Mouse (Mus musculus): ENCODE measurements around the gene Suds3.

Suds3 gene

DNA sequence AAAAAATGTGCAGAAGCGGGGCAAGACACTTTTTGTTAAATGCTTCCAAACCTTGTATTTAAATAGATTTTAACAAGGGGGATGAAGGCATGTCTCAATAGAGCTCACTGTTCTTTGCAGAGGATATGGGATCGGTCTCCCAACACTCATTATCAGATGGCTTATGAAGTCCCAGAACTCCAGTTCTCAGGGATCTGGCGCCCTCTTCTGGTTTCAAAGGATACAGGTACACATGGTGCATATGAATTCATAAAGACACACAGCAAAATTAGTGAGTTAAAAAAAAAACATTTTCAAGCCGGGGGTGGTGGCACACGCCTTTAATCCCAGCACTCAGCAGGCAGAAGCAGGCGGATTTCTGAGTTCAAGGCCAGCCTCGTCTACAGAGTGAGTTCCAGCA is 2.6 kb downstream of the Suds3 start:
- DNase-seq (ENCODE audit: extremely low read depth, low read depth), result no peak

DNA sequence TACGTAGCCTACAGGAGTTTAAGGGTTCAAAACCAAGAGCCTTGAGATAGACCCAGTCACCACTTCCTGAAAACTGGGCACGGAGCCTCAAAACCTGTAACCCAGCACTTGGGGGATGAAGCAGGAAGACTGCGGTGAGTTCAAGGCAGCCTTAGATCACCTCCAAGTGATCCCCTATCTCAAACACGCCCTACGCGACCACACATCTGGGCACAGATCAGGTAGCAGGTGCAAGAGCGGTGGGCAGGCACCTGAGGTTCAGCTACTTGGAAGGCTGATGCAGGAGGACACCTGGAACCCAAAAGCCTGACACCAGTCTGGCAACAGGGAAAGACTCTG is 4.2 kb downstream of the Suds3 start:
- no peak for DNase-seq (ENCODE audit: extremely low read depth, low read depth)

DNA sequence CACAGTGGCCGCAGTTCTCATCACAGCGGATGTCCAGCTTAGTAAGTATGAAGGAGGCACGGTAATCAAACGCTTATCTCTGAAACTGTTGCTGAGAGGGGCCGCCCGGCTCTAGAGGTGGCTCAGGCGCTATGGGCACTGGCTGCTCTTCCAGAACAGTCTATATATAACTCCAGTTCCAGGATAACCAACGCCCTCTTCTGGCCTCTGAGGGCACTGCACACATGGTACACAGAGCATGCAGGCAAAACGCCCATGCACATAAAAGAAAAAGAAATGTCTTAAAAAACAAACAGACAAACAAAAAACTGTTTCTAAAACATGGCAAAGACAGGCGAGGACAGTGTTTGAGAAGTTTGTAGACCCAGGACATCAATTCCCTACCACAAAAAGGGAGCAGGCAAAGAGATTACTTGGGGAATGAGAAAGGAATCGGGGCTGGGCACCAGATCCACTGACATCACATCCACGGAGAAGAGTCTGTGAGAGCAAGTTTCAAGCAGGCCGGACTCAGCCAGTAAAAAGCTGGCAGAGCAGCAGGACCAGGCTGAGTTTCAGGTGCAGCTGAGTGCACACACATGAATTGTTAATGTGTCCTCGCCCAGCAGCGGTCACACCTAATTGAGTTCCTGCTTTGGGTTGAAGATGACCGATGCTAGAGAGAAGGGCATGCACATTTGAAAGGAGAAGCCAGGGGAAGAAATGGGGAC is 4.7 kb downstream of the Suds3 start:
- no peak for DNase-seq (ENCODE audit: extremely low read depth, low read depth)

DNA sequence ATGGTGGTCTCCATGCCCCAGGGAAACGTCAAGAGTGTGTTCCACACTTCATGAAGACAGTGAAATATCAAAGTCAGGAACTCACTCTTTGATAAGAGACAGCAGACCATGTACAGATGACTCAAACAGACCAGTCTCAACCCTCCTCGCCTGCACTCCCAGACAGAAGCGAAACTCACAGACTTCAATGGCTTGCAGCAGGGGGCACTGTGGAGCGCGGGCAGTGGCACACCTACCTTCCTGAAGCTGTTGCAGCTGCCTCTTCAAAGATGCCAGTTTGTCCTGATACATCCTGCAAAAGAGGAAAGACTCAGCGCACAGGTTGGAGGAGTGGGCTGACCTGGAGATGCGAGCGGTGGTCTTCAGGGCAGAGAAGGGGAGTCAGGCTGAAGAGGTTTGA is 6.4 kb downstream of the Suds3 start:
- DNase-seq (ENCODE audit: extremely low read depth, low read depth), result no peak

DNA sequence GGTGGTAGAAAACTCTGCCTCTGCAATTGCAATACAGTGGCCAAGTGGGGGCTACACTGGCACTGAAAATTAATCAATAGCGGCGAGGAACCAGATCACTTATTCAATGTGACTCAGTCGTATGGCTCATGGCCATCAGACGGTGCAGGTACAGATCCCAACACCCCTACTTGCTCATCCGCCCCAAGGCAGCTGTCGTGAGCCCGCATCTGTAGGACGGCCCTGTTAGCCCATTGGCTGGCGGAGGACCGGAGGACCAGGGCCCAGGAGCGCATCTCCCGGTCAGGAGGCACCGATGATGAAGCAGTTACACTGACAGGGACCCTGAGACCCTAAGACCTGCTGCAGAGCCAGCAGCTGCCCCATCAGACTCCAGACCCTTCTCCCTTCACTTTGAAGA is 7.2 kb downstream of the Suds3 start:
- DNase-seq (ENCODE audit: extremely low read depth, low read depth), result no peak

DNA sequence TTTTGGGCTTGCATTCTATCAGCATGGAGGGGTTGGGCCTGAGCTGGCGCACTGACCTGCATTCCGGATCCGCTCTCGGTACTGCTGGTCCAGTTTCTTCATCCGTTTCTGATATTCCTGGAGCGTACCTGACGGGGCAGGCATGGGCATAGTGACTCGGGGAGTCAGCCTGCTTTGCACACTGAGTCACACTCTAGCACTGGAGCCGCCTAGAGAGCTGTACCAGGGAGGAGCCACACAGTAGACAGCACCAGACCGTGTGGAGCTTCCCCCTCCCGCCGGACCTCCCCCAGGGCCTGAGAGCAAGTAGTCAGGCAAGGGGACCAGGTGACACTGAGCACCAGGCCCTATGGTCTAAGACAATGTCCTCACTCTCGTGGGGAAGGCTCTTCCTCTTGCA is 7.6 kb downstream of the Suds3 start:
- DNase-seq (ENCODE audit: extremely low read depth, low read depth), result no peak

DNA sequence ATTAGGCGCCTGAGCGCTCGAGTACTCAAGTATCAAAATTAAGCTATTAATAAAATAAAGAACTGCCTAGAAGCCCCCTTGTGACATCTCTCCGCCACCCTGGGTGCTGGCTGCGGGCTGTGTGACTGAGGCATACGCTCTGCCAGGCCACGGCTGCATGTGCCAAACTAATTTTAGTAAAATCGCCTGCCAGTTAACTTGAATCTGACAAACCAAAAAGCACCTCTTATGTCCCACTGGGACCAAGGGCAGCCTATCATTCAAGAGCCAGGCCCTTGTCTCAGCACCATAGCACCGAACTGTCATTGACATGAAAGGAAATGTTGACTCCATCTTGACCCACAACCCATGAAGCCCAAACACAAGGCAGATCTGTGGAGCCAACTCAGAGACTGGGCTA is 10.2 kb downstream of the Suds3 start:
- no peak for DNase-seq (ENCODE audit: extremely low read depth, low read depth)

DNA sequence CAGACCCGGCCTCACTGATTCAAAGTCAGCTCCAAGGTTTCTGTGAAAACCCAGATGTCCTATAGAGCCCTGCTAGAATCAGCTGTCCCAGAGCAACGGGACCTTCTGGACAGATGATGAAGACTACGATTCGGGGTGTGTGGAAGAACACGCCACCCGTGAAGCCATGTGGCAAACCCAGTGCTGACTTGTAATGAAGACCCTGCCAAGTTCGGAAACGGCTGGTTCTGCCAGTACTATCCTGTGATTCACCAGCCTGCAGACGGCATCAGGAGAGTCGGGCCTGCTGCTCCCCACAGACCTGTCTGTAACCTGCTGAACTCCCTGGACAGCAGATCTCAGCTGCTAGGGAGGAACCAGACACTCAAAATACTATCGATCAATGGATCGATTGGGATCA is 11.6 kb downstream of the Suds3 start:
- no peak for DNase-seq (ENCODE audit: extremely low read depth, low read depth)

DNA sequence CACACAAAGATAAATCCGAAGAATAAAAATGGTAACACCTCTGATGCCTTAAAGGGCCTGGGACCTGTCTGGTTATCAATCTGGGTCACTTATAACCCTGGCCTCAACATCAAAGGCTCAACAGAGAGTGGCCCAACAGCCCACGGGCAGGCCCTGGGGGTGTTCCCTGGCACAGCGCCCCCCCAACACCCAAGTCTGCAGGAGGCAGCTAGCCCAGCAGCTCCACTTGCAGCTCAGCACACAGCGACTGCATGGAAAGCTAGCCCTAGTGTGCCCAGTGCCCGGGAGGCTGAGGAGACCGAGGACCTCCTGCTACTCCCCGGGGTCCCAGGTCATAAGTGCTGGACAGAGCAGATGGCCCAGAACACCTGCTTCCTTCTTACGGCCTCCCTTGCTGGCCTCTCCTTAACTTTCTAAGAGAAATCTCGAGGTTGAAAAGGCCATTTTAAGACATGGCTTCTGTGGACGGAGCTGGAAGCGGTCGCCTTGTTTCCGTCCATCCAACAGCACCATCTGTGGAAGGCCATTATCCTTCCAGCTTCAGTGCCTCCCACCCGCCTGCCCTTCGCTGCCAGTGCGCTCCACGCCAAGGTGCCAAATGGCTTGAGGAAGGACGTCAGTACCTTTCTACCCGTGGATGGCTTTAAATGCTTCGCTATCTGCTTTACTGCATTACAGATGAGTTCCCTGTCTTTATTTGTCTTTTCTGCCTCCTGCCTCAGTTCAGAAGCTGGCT is 12.6 kb downstream of the Suds3 start:
- no peak for DNase-seq (ENCODE audit: extremely low read depth, low read depth)

DNA sequence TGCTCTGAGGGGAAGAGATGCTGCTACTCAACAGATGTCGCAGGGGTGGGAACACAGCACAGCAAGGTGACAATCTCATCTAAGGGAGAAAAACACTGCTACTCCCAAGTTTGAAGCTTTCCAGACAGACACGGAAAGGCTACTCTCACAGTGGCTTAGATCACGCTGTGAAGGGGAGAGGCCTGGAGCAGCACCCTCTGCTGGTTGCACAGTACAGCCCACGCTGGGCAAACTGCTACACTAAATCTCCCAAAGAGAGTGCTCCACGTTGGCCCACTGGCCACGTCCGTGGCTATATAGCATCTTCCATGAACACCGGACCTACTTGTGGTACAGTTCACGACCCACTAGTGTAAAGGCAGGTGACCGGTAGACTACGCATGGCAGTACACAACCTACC is 16.2 kb downstream of the Suds3 start:
- DNase-seq (ENCODE audit: extremely low read depth, low read depth), result no peak

DNA sequence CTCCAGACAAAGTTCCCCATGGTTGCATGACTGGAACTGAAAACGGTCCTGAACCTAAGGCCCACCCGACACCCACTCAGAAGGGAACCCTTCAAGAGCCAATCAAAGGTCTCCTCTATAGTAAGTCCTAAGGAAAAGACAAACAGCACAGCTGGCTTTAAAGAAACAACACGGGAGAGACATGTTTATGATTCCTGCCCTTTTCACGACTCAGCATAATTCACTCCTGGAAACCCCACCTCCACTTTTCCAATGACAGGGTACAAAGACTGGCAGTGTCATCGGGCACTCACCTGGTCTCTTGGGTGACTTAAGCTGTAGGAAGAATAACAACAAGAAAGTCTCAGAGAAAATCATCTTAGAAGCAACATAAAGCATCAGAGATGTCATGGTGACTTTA is 16.9 kb downstream of the Suds3 start:
- no peak for DNase-seq (ENCODE audit: extremely low read depth, low read depth)

DNA sequence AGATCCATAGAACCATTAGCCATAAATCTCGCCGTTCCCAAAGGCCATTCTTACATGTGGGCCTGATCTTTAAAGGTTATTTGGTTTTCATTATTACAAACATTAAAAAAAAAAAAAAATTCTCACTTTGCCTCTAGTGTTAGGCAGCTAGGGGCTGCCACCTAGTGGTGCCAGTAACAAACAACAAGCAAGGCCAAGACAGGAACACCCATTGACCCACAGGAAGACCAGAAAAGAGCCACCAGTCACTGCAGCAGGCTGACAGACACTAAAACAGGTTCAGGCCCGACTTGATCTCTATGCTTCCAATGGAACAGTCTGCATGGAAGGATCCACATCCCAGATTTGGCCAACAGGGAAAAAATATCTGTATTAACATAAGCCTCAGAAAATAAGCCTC is 19.2 kb downstream of the Suds3 start:
- peak; percentile 26 for DNase-seq (ENCODE audit: extremely low read depth, low read depth)

DNA sequence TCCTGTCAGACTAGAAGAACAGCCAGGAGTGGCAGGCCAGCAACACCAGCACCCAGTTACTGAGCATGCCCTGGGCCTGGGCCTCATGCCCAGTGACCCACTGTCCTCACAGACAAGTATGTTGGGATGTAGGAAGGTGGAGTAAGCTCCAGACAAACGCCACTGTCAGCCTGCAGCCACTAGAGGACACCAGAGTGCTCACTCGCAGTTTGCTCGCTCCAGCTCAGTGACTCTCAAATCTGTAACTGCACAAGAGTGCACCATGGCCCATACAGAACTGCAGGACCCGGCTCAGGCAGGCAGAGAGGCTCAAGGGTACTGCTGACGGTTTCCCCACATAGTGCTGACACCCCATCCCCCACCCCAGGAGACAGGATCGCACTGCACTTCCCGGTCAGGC is 21.5 kb downstream of the Suds3 start:
- no peak for DNase-seq (ENCODE audit: extremely low read depth, low read depth)

DNA sequence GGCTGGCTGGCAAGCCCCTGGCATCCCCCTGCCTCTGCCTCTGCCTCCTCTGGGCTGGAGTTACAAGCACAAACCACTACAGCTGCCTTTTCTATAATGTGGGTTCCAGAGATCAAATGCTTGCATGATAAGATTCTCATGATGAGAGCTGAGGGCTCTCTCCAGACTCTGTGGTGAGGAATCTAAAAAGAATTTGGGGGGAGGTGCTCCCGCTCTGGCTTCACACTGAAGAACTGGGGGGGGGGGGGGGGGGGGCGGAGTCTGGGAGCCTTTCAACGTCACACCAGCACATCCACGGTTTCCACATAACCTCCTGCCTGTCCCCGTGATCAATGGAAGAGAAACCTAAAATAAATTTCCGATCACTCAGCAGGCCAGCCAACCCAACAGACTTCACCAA is 26.1 kb downstream of the Suds3 start:
- DNase-seq (ENCODE audit: extremely low read depth, low read depth), result no peak

DNA sequence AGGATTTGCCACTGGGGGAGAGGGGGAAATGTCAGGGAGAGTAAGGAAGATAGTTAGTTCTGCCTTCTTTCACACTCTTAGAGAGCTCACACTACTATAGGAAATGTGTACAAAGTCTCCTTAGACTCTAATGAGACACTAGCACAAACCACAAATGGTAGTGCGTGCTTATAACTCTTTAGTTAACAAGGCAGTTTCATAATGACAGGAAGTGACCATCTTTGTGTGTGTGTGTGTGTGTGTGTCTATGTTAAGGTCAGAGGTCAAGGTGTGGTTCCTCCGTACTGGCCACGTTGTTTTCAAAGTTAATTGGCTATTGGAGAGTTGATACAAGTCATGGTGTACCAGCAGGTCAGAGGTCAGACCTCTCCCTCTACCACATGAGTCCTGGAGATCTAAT is 26.8 kb downstream of the Suds3 start:
- no peak for DNase-seq (ENCODE audit: extremely low read depth, low read depth)

DNA sequence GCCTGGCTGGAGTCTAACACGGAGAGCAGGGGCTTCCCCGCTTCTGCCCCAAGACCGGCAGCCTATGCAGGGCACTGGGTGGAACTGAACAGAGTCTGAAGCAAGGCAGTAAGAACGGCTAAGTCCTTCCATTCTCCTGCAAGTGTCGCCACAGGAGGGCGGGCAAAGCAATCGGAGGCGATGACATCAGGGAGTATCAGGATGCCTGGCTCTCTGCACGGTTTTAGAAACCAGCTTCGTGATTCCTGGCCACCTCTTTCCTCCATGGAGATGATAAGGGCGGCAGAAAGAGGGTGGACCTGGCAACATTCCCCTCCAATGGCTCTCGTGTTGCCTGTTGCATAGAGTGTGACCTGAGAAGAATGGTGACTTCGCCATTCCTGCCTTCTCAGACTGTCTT is 28.2 kb downstream of the Suds3 start:
- no peak for DNase-seq (ENCODE audit: extremely low read depth, low read depth)

DNA sequence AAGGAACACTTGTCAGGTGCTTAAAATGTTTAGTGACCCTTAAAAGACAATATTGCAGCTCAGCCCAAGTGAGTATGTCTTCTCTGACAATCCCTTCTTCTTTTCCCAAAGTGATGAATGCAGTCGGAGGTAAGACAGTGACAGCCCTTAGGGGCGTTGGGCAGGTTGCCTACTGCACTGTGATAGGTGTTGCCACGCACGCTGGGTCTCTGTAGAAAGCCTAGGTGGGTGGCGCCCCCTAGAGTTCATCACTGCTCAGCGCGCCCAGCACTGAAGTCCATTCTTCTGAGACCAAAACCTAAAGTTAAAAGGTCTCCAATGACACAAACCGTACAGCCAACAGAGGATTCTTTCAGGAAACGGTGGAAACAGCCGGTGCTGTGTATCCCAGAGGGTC is 46.4 kb downstream of the Suds3 start:
- no peak for DNase-seq (ENCODE audit: extremely low read depth, low read depth)

DNA sequence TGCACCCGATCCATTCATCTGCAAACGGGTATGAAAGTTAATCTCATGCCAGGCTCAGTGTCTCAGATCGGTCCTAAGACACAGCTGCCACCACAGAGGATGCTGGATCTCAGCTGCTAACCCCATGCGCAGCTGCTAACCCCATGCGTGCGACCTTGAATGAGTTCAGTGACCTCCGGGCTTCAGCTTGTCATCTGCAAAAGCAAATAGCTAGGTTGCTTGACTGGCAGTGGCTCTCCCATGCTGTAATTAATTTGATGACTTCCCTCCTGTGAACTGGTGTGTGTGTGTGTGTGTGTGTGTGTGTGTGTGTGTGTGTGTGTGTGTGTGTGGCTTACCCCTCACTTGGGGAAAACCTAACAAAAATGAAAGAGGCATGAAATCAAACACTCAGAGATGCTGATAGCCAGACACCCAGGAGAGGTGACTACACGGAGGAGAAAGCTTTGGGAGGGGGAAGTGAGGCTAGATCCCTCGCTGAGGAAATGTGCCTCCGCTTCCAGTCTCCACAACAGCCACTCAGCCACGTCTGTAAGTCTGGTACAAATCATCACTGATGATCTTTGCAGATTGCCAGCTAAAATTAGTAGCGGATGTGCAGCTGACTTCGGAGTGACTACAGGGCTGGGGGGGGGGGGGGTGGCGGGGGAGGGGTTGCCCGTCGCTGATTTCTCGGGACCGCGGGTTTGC is 47.0 kb downstream of the Suds3 start:
- DNase-seq (ENCODE audit: extremely low read depth, low read depth), result no peak

DNA sequence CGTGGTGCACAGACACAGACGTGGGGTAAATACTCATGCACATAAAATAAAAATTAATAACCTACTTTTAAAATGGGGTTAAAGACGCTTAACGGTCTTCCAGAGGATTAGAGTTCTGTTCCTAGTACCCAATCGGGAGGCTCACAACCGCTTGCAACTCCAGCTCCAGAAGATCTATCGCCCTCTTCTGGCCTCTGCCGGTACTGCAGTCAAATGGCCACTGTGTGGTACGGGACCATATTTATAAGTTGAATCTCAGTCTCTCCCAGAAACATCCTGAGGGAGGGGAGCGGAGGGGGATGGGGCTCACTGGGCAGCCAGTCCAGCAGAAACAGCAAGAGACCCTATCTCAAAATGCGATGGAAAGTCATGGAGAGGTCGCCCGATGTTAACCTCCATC is 47.7 kb downstream of the Suds3 start:
- no peak for DNase-seq (ENCODE audit: extremely low read depth, low read depth)

DNA sequence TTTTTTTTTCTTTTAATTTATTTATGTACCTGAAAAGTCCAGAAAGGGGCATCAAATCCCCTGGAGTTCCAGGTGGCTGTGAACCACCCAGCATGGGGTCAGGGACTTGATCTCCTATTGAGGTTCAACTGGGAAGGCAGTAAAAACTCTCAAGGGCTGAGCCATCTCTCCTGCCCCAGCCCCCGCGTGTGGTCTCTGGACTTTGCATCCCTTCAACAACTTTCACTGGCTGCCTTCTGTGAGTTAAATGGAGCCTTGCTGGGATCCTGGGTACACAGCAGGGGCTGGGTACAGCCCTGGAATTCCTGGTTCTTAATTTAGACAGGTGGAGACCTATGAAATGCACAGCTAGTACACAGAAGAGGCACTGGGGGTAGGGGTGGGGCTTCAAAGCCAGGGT is 54.7 kb downstream of the Suds3 start:
- no peak for DNase-seq (ENCODE audit: extremely low read depth, low read depth)

DNA sequence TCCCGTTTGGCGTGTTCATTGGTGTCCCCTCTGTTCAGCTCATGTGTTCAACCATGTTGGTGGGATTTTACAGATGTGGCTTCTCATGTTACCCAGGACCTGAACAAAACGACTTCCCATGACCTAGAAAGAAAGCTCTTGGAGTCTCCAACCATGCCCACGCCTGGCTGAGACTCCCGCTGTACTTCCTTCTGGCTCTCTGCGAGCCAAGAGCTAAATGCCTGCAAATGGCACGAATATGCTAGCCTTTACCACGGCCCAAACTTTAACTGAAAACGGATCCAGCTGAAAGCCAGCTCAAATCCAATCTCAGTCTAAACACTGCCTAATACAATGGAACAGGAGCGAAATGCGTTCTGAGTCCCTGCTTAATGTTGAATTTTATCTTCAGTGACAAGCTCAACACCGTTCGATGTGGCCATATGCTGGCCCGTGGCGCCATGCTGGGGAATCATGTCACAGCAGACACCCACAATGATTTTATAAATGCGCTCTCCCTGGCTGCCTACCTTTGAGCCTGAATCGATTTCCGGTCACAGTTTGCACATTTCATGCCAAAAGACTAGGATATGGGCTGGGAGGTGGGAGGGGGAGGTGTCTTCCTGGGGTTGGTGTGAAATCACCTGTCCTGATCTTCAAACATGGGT is 55.3 kb downstream of the Suds3 start:
- no peak for DNase-seq (ENCODE audit: extremely low read depth, low read depth)

DNA sequence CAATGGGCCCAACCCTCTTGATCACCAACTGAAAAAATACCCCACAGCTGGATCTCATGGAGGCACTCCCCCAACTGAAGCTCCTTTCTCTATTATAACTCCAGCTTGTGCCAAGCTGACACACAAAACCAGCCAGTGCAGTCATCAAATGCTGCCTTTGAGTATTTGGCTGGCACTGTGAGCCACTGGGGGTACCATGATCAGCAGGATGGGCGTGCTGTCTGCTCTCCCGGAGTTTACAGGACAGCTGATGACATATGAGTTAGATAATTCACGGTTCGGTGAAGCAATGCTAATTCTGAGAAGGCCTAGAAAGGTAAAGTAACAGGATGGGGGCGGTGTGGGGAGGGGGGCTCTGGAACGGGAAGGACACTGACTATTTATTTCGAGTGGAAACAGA is 66.0 kb downstream of the Suds3 start:
- no peak for DNase-seq (ENCODE audit: extremely low read depth, low read depth)

Data from MEL-GATA-1-ER (cell line).